Mouse (Mus musculus) cerebellum, postnatal 36 days (tissue): ENCODE data around the gene Cyp2d22.
A peak's percentile ranks its signal among the peaks of the same experiment; 100 is the strongest.

ENCODE experiments used
- DNase-seq, 2 experiments: peaks; one replicate each; pipeline ENCODE4 v3.0.0; 2021 to 2022; ENCODE audit warnings: mixed read lengths in 2 of 2

The Cyp2d22 gene

GRCm38 (mm10) chr15:82345820-82346470 lies 34.1 kb downstream of the Cyp2d22 start:
- peak; percentile 97 to 99 for DNase-seq

GRCm38 (mm10) chr15:82344971-82345370 lies 35.1 kb downstream of the Cyp2d22 start:
- no peak for DNase-seq

- no peak for DNase-seq
Measured at GRCm38 (mm10) chr15:82343368-82344287, 36.4 kb downstream of the Cyp2d22 start.

GRCm38 (mm10) chr15:82342543-82342935 lies 37.5 kb downstream of the Cyp2d22 start:
- no peak for DNase-seq

- DNase-seq, result no peak
Measured at GRCm38 (mm10) chr15:82341675-82342542, 38.2 kb downstream of the Cyp2d22 start.

- no peak for DNase-seq
Measured at GRCm38 (mm10) chr15:82341036-82341501, 39.0 kb downstream of the Cyp2d22 start.

GRCm38 (mm10) chr15:82340414-82341035 lies 39.5 kb downstream of the Cyp2d22 start:
- no peak for DNase-seq

- no peak for DNase-seq
Measured at GRCm38 (mm10) chr15:82339634-82340254, 40.3 kb downstream of the Cyp2d22 start.

- no peak for DNase-seq
Measured at GRCm38 (mm10) chr15:82339150-82339549, 40.9 kb downstream of the Cyp2d22 start.

- DNase-seq, result peak; percentile 94 to 97
Measured at GRCm38 (mm10) chr15:82338593-82339112, 41.4 kb downstream of the Cyp2d22 start, which contains the start of the genes Naga, Pheta2 and Smdt1. Gene Naga, minus strand, starts transcription at chr15:82338925. Gene Pheta2, plus strand, starts transcription at chr15:82338942. Gene Smdt1, plus strand, starts transcription at chr15:82338959.

- DNase-seq, result no peak
Measured at GRCm38 (mm10) chr15:82337875-82338274, 42.2 kb downstream of the Cyp2d22 start.

GRCm38 (mm10) chr15:82336629-82337028 lies 43.4 kb downstream of the Cyp2d22 start:
- DNase-seq, result no peak

GRCm38 (mm10) chr15:82335194-82335593 lies 44.9 kb downstream of the Cyp2d22 start:
- peak; percentile 51 to 57 for DNase-seq

- DNase-seq, result no peak
Measured at GRCm38 (mm10) chr15:82325382-82325781, 54.7 kb downstream of the Cyp2d22 start.

GRCm38 (mm10) chr15:82322195-82322594 lies 57.9 kb downstream of the Cyp2d22 start:
- no peak for DNase-seq
